Mouse (Mus musculus): Measurements from ENCODE around the gene Ctcf.

- no peak for TF ChIP-seq POLR2A (IDR thresholded peaks at IDR 0.05; ENCODE audit: borderline replicate concordance, control insufficient read depth, low read depth, low read length)
- TF ChIP-seq CTCF (IDR thresholded peaks at IDR 0.05; ENCODE audit: control insufficient read depth, insufficient read depth, low read length): no peak
Observed at GRCm38 (mm10) chr8:105716302-105716945, 80.1 kb downstream of the Ctcf start.
